Mouse (Mus musculus): ENCODE measurements around the gene Med20.

DNA sequence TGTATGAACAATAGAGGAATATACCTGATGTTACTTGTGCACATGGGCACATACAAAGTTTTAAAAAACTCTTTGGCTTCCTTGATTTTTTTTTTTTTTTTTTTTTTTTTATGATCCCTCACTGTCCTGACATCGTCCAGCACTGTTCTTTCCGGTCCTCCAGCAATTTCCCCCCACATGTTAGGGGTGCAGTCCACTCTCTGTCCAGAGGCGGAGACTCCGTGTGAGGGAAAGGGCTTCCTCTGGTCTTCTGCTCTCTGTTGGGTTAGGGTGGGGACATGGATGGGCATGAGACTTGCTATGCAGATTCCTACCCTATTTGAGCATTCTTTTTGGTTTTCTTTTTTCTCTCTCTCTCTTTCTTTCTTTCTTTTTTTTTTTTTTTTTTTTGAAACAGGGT, 46.5 kb downstream of the Med20 start:
- no peak; a peak in 1 of 6 replicates for TF ChIP-seq CTCF (IDR thresholded peaks at IDR 0.05 in 2 of 3, conservative IDR thresholded peaks at IDR 0.05 in 1 of 3; ENCODE audit: control insufficient read depth in 1 of 3, insufficient read depth in 1 of 3, low read depth in 2 of 3, low read length in 3 of 3, poor library complexity in 1 of 3, severe bottlenecking in 1 of 3)
- TF ChIP-seq EP300 (IDR thresholded peaks at IDR 0.05; ENCODE audit: low read depth in 1 of 2, low read length in 2 of 2): no peak
- no peak for TF ChIP-seq MAX (IDR thresholded peaks at IDR 0.05; ENCODE audit: low read length)
- TF ChIP-seq POLR2A (IDR thresholded peaks at IDR 0.05; ENCODE audit: control insufficient read depth in 1 of 2, insufficient read depth in 1 of 2, low read depth in 1 of 2, low read length in 2 of 2, poor library complexity in 1 of 2): no peak
- TF ChIP-seq CHD2 (IDR thresholded peaks at IDR 0.05; ENCODE audit: low read length): no peak
- TF ChIP-seq POLR2AphosphoS5 (IDR thresholded peaks at IDR 0.05; ENCODE audit: borderline replicate concordance, low read depth, low read length): no peak
- no peak for TF ChIP-seq MAZ (IDR thresholded peaks at IDR 0.05; ENCODE audit: low read depth, low read length)
- TF ChIP-seq HCFC1 (IDR thresholded peaks at IDR 0.05; ENCODE audit: low read depth, low read length): no peak
- TF ChIP-seq NELFE (IDR thresholded peaks at IDR 0.05; ENCODE audit: low read depth, low read length): no peak
- no peak for TF ChIP-seq MEF2A (IDR thresholded peaks at IDR 0.05; ENCODE audit: extremely low read depth, insufficient replicate concordance, low read depth, low read length, poor library complexity, severe bottlenecking)
- no peak for TF ChIP-seq TAL1 (IDR thresholded peaks at IDR 0.05; ENCODE audit: low read length)
- TF ChIP-seq GATA1 (IDR thresholded peaks at IDR 0.05; ENCODE audit: low read depth, low read length): no peak
- no peak for TF ChIP-seq MXI1 (IDR thresholded peaks at IDR 0.05; ENCODE audit: low read depth, low read length)
